In the genomic region with DNA sequence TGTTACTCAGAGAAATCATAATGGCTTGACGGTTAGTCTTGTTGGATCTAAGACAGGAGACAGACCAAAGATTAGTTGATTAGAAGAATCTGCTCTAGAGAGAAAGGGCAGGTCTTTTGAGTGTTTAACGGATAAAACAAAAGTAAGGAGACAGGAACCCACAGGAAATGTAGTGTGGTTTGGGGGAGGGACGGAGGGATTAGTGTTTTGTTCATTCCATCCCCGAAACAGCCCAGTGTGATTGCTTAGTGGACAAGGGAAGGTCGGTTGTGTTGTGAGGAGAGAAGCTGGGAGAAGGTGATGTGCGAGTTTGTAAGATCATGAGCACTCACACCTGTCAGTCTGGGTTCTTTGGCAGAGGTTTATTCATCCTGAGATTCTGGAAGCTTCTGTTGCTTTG, we compare ENCODE assay signal across 42 mouse cellular contexts. TPM values are rescaled to one million over a fixed set of nuclear protein-coding genes. Genes with fewer than 3 reads are reported as not detected.
"Had no signal": no experiment of that assay in that cellular context is flagged by ENCODE, and none has a peak within 500 bp of the region (broad histone marks: within the 10 kb centered on the region; RNA-seq: fewer than 3 reads in every experiment).

No protein-coding gene starts in this region.

- H3K36me3 ChIP-seq: heart, embryonic 10.5 days; heart, embryonic 12.5 days; hindbrain, embryonic 10.5 days; hindbrain, embryonic 12.5 days; kidney, embryonic 15.5 days; limb, embryonic 13.5 days; limb, embryonic 15.5 days had no signal

- H3K27me3 ChIP-seq: heart, embryonic 12.5 days; hindbrain, embryonic 12.5 days; kidney, embryonic 15.5 days; limb, embryonic 13.5 days; limb, embryonic 15.5 days had no signal

- H3K4me1 ChIP-seq: heart, embryonic 10.5 days; heart, embryonic 12.5 days; kidney, embryonic 15.5 days; limb, embryonic 13.5 days; limb, embryonic 15.5 days had no signal

- ATAC-seq: hindbrain, embryonic 16.5 days; intestine, embryonic 16.5 days had no signal

- H3K9me3 ChIP-seq: heart, embryonic 10.5 days; heart, embryonic 12.5 days; hindbrain, embryonic 10.5 days; hindbrain, embryonic 12.5 days; kidney, embryonic 15.5 days; limb, embryonic 13.5 days; limb, embryonic 15.5 days had no signal

- H3K4me3 ChIP-seq: gastrocnemius, adult 2 months; heart, embryonic 10.5 days; heart, embryonic 12.5 days; hindbrain, embryonic 10.5 days; hindbrain, embryonic 12.5 days; kidney, embryonic 15.5 days; limb, embryonic 13.5 days; limb, embryonic 15.5 days had no signal

- DNase-seq: gastrocnemius, adult 2 months; gastrocnemius, postnatal 10 days; gastrocnemius, postnatal 25 days; heart, adult 18-20 months; heart, postnatal 14 days; heart, postnatal 36 days; kidney, adult 11 months; kidney, adult 2 months; kidney, adult 9 months; kidney, postnatal 14 days; kidney, postnatal 36 days; layer of hippocampus, adult 9-11 months; layer of hippocampus, postnatal 36 days; left cerebral cortex, postnatal 4 days had no signal

RNA-seq across cellular contexts. Expression of a gene that starts 4.8 kb away (rescaled TPM):
- total RNA-seq: granulocyte monocyte progenitor cell, adult 5-6 weeks; liver, adult 2 months had no signal
- polyA plus RNA-seq: frontal cortex, adult 2 months; heart, embryonic 10.5 days; heart, embryonic 12.5 days; heart, embryonic 14.5 days; heart, embryonic 16.5 days; hindbrain, embryonic 10.5 days; hindbrain, embryonic 12.5 days; hindbrain, embryonic 14.5 days; hindbrain, embryonic 16.5 days; intestine, embryonic 14.5 days; intestine, embryonic 16.5 days; kidney, adult 2 months; kidney, embryonic 15.5 days; kidney, postnatal 0 days; large intestine, adult 2 months; limb, embryonic 11.5 days; limb, embryonic 13.5 days; liver, adult 2 months had no signal

RNA-seq across cellular contexts. Expression of a gene that starts 15.7 kb away (rescaled TPM):
- total RNA-seq: gastrocnemius, adult 2 months; gastrocnemius, postnatal 10 days; gastrocnemius, postnatal 25 days; gastrocnemius, postnatal 4 days; granulocyte monocyte progenitor cell, adult 5-6 weeks; heart, adult 18-20 months; heart, adult 8-10 months; heart, postnatal 14 days; heart, postnatal 36 days; layer of hippocampus, adult 18-20 months; layer of hippocampus, adult 8-10 months; layer of hippocampus, postnatal 14 days; layer of hippocampus, postnatal 36 days; left cerebral cortex, adult 18-20 months; left cerebral cortex, adult 8-10 months; left cerebral cortex, postnatal 10 days; left cerebral cortex, postnatal 25 days; left cerebral cortex, postnatal 4 days; liver, adult 2 months had no signal
- polyA plus RNA-seq: frontal cortex, adult 2 months; heart, embryonic 10.5 days; heart, embryonic 12.5 days; heart, embryonic 14.5 days; heart, embryonic 16.5 days; hindbrain, embryonic 10.5 days; hindbrain, embryonic 12.5 days; hindbrain, embryonic 14.5 days; hindbrain, embryonic 16.5 days; intestine, embryonic 14.5 days; intestine, embryonic 16.5 days; kidney, adult 2 months; kidney, embryonic 15.5 days; kidney, postnatal 0 days; large intestine, adult 2 months; limb, embryonic 11.5 days; limb, embryonic 13.5 days; limb, embryonic 15.5 days; liver, adult 2 months had no signal

RNA-seq across cellular contexts. Expression of a gene that starts 21.6 kb away (rescaled TPM):
- total RNA-seq: gastrocnemius, postnatal 4 days; granulocyte monocyte progenitor cell, adult 5-6 weeks; left cerebral cortex, postnatal 10 days; left cerebral cortex, postnatal 4 days; liver, adult 2 months had no signal
- polyA plus RNA-seq: frontal cortex, adult 2 months; heart, embryonic 10.5 days; heart, embryonic 12.5 days; heart, embryonic 14.5 days; heart, embryonic 16.5 days; hindbrain, embryonic 10.5 days; hindbrain, embryonic 12.5 days; hindbrain, embryonic 14.5 days; hindbrain, embryonic 16.5 days; intestine, embryonic 14.5 days; intestine, embryonic 16.5 days; kidney, adult 2 months; kidney, embryonic 15.5 days; kidney, postnatal 0 days; large intestine, adult 2 months; limb, embryonic 11.5 days; limb, embryonic 13.5 days; limb, embryonic 15.5 days; liver, adult 2 months had no signal

RNA-seq across cellular contexts. Expression of a gene that starts 26.3 kb away (rescaled TPM):
- total RNA-seq: gastrocnemius, adult 2 months; gastrocnemius, postnatal 10 days; gastrocnemius, postnatal 25 days; gastrocnemius, postnatal 4 days; granulocyte monocyte progenitor cell, adult 5-6 weeks; heart, adult 18-20 months; heart, adult 8-10 months; heart, postnatal 14 days; heart, postnatal 36 days; layer of hippocampus, adult 18-20 months; layer of hippocampus, adult 8-10 months; layer of hippocampus, postnatal 14 days; layer of hippocampus, postnatal 36 days; left cerebral cortex, adult 18-20 months; left cerebral cortex, adult 8-10 months; left cerebral cortex, postnatal 10 days; left cerebral cortex, postnatal 25 days; left cerebral cortex, postnatal 4 days; liver, adult 2 months had no signal
- polyA plus RNA-seq: frontal cortex, adult 2 months; heart, embryonic 10.5 days; heart, embryonic 12.5 days; heart, embryonic 14.5 days; heart, embryonic 16.5 days; hindbrain, embryonic 10.5 days; hindbrain, embryonic 12.5 days; hindbrain, embryonic 14.5 days; hindbrain, embryonic 16.5 days; intestine, embryonic 14.5 days; intestine, embryonic 16.5 days; kidney, adult 2 months; kidney, embryonic 15.5 days; kidney, postnatal 0 days; large intestine, adult 2 months; limb, embryonic 11.5 days; limb, embryonic 13.5 days; limb, embryonic 15.5 days; liver, adult 2 months had no signal
